Mouse (Mus musculus) E14TG2a.4 (cell line): ENCODE data around the gene Deup1.
"Not testable (repeated sequence)": the region's sequence is repeated elsewhere in the genome, so short reads cannot be mapped to it uniquely, and the experiment has no call there.

ENCODE experiments used
- CTCF ChIP-seq: conservative IDR thresholded peaks from 2 replicates; pipeline ENCODE4 v1.5.1; 2014; ENCODE audit warnings: low read length
- NANOG ChIP-seq: IDR thresholded peaks from 2 replicates; pipeline ENCODE4 v1.6.1; 2014; ENCODE audit warnings: borderline replicate concordance, low read length, mixed read lengths
- POU5F1 ChIP-seq: IDR thresholded peaks from 2 replicates; pipeline ENCODE4 v1.6.1; 2014; ENCODE audit warnings: low read length, borderline replicate concordance

DNA sequence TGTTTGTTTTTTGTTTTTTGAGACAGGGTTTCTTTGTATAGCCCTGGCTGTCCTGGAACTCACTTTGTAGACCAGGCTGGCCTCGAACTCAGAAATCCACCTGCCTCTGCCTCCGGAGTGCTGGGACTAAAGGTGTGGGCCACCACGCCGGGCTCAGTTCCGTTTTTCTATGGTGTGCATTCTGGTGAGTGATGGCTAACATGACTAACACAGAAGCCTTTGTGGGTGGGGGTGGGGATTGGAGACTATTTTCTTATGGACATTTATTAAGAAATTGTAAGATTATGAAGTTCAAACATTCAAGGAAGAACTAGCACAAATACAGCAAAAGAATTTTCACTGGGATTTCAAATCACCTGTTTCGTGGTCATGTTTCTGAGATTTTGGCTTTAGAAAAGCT, 76.7 kb downstream of the Deup1 start:
- TF ChIP-seq CTCF, NANOG, POU5F1: not testable (repeated sequence)
